Comparison of ENCODE assay signal across 8 mouse cellular contexts in the genomic region with DNA sequence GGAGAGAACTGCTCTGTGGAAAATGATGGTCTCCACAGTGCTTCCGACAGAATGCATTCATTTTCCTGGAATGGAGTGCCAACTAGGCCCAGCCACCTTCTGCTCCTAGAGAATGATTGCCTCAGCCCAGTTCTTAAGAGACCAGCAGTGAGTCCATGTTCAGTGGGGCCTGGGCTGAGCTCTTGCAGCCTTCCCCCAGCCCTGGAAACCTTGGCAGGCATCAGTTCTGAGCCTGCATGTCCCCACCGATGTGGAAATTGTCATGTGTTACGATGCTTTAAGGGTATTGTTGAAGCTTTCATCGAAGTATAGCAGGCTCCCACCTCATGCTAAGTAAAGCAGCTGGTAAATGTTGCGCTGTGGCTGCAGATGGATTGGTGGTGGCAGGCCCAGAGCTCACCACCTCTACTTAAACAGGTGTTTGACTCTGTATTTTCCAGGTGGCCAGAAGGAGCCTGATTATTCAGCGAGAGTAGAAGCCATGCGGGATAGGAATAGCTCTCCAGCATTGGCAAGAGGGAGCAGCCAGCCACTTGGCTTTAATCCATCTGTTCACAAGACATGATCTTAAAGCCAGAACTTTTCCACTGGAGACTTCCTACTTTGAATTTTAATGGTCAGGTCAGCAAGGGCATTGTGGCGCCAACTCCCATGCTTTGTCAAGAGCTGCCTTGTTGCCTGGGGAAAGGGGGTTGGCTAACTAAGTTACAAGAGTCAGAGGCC.
A peak's percentile ranks its signal among the peaks of the same experiment; 100 is the strongest.
DNase-seq lines count a peak whose midpoint lies in the region; ATAC-seq and TF ChIP-seq lines count a peak whose summit lies in the region.

No protein-coding gene starts in this region.

- H3K4me2 ChIP-seq in hindbrain, embryonic 13.5 days = no peak overlapping the region
- no peak overlapping the region for H3K4me2 ChIP-seq in hindbrain, embryonic 12.5 days (replicated peaks)
- no peak overlapping the region for H3K4me2 ChIP-seq in hindbrain, embryonic 16.5 days (ENCODE audit: low read length)

- H3K9ac ChIP-seq in hindbrain, embryonic 13.5 days = no peak overlapping the region
- no peak overlapping the region for H3K9ac ChIP-seq in hindbrain, embryonic 12.5 days
- H3K9ac ChIP-seq in hindbrain, embryonic 16.5 days (ENCODE audit: low read depth, low read length) = no peak overlapping the region

- no peaks in the 10 kb centered on the region for H3K9me3 ChIP-seq in hindbrain, embryonic 13.5 days
- H3K9me3 ChIP-seq in hindbrain, embryonic 12.5 days (replicated peaks) = no peaks in the 10 kb centered on the region
- H3K9me3 ChIP-seq in hindbrain, embryonic 16.5 days (ENCODE audit: control insufficient read depth, low read length) = no peaks in the 10 kb centered on the region

- H3K4me3 ChIP-seq in hindbrain, embryonic 13.5 days = no peak overlapping the region
- H3K4me3 ChIP-seq in hindbrain, embryonic 12.5 days = no peak overlapping the region
- H3K4me3 ChIP-seq in cerebellum, adult 2 months (replicated peaks; ENCODE audit: insufficient read depth, low read depth, low read length) = no peak overlapping the region
- H3K4me3 ChIP-seq in hindbrain, embryonic 16.5 days (ENCODE audit: low read length) = no peak overlapping the region

- ATAC-seq in hindbrain, embryonic 13.5 days (ENCODE audit: low FRiP score) = peak; percentile 44; the same call in 1 of the 2 replicates
- no peak for ATAC-seq in hindbrain, embryonic 12.5 days (ENCODE audit: low FRiP score)
- peak; percentile 89 for ATAC-seq in hindbrain, embryonic 16.5 days

- no peaks in the 10 kb centered on the region for H3K36me3 ChIP-seq in hindbrain, embryonic 13.5 days
- no peaks in the 10 kb centered on the region for H3K36me3 ChIP-seq in hindbrain, embryonic 12.5 days
- H3K36me3 ChIP-seq in hindbrain, embryonic 16.5 days (ENCODE audit: control insufficient read depth, insufficient read depth, low read length) = no peaks in the 10 kb centered on the region

- H3K27ac ChIP-seq in hindbrain, embryonic 13.5 days = no peak overlapping the region
- no peak overlapping the region for H3K27ac ChIP-seq in hindbrain, embryonic 12.5 days
- no peak overlapping the region for H3K27ac ChIP-seq in cerebellum, adult 2 months (ENCODE audit: insufficient read depth, low read length)
- H3K27ac ChIP-seq in hindbrain, embryonic 16.5 days (ENCODE audit: low read depth, low read length) = peak overlapping the region; percentile 60; the same call in 1 of the 2 replicates

- H3K4me1 ChIP-seq in hindbrain, embryonic 13.5 days (replicated peaks) = peaks cover 12% of the 10 kb centered on the region
- no peaks in the 10 kb centered on the region for H3K4me1 ChIP-seq in hindbrain, embryonic 12.5 days
- peaks cover 7% of the 10 kb centered on the region; the same call in 1 of the 2 replicates for H3K4me1 ChIP-seq in cerebellum, adult 2 months (ENCODE audit: control insufficient read depth, insufficient read depth, low read length)
- no peaks in the 10 kb centered on the region; the same call in 1 of the 2 replicates for H3K4me1 ChIP-seq in hindbrain, embryonic 16.5 days (ENCODE audit: control insufficient read depth, insufficient read depth, low read depth, low read length)

- no peak for TF ChIP-seq POLR2A in cerebellum, adult 2 months (IDR thresholded peaks at IDR 0.05; ENCODE audit: borderline replicate concordance, insufficient read depth, low read length)

- peak; percentile 65 for DNase-seq in adipocyte (ENCODE audit: low spot score)
- DNase-seq in cerebellum, adult 2 months = peak; percentile 13 to 47
- no peak for DNase-seq in testis, postnatal 10 days (ENCODE audit: low spot score)
- no peak for DNase-seq in ovary, adult 18-20 months (ENCODE audit: low spot score)
- no peak for DNase-seq in B cell, adult 2 months

- TF ChIP-seq CTCF in cerebellum, adult 2 months (IDR thresholded peaks at IDR 0.05; ENCODE audit: borderline replicate concordance, insufficient read depth, low read depth, low read length) = no peak

- H3K27me3 ChIP-seq in hindbrain, embryonic 13.5 days = no peaks in the 10 kb centered on the region
- H3K27me3 ChIP-seq in hindbrain, embryonic 12.5 days = no peaks in the 10 kb centered on the region
- H3K27me3 ChIP-seq in cerebellum, adult 2 months (ENCODE audit: control insufficient read depth, insufficient read depth, low read length) = no peaks in the 10 kb centered on the region
- H3K27me3 ChIP-seq in hindbrain, embryonic 16.5 days (replicated peaks; ENCODE audit: control insufficient read depth, insufficient read depth, low read length) = no peaks in the 10 kb centered on the region

- 75% methylated on average over 8 of the region's 8 CpGs for WGBS in hindbrain, embryonic 13.5 days
- WGBS in hindbrain, embryonic 12.5 days = 88% methylated on average over 8 of the region's 8 CpGs
- WGBS in cerebellum, adult 2 months = 39% methylated on average over 8 of the region's 8 CpGs
- WGBS in hindbrain, embryonic 16.5 days = 57% methylated on average over 8 of the region's 8 CpGs

Comparison
In these comparisons a context has a peak if more than half of its experiments do, and no peak if none do; other contexts are left out.
1. DNase-seq: peak in adipocyte (single experiment) and cerebellum, adult 2 months (2 of 2); none in testis, postnatal 10 days (single experiment), ovary, adult 18-20 months (single experiment) and B cell, adult 2 months (0 of 2).